Mouse (Mus musculus): ENCODE results near the gene Ppt2.

Gene Ppt2

DNA sequence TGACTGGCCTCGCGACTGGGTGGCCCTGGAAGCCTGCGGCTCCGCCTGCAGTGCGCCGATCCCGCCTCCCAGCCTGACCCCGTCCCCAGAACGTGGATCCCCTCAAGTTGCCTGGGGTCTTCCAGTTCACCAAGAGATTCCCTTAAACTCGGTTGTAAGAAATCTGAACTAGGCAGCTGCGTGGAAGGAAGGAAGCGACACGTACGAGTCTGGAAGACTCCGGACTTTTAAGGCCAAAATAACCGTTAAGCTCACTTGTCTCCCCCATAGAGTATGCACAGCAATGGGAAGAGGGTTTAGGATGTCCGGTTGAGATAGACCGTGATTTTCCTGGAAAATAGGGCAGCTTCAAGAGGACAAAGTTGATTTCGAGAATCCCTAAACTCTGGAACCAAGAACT, 40.5 kb downstream of the Ppt2 start:
- DNase-seq (ENCODE audit: low read depth, low spot score): no peak

DNA sequence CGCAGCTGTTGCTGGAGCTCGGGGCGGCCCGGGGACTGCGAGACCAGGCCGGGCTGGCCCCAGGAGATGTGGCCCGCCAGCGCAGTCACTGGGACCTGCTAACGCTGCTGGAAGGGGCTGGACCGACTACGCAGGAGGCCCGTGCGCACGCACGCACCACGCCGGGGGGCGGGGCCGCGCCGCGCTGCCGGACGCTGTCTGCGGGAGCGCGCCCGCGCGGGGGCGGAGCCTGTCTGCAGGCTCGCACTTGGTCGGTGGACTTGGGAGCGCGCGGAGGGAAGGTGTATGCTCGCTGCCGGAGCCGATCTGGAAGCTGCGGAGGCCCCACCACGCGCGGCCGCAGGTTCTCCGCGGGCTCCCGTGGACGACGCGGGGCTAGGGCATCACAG, 40.9 kb downstream of the Ppt2 start:
- DNase-seq (ENCODE audit: low read depth, low spot score): peak; percentile 97

DNA sequence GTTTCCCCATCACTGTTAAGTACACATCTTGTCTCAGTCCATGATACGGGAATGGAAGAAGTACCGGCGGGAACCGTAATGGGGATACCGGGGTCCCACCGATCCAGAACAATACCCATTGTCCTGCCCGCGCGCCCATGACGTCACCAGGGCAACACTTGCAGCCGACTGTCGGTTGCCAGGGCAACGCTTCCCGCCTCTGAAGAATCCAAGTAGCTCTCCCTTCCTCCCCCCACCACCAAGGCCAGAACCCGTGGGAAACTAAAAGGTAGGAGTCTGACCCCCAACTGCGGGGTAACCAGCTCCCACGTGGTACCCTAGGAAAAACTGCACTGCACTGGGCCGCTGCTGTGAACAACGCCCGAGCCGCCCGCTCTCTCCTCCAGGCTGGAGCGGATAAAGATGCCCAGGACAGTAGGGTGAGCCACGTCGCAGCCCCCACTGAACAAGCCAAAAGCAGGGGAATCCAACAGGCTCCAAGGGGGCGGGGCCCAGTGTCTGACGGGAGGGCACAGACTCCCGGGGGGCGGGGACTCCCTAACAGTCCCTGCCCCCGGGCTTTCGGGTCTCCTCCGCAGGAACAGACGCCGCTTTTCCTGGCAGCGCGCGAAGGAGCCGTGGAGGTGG, 41.4 kb downstream of the Ppt2 start:
- DNase-seq (ENCODE audit: low read depth, low spot score): peak; percentile 94

DNA sequence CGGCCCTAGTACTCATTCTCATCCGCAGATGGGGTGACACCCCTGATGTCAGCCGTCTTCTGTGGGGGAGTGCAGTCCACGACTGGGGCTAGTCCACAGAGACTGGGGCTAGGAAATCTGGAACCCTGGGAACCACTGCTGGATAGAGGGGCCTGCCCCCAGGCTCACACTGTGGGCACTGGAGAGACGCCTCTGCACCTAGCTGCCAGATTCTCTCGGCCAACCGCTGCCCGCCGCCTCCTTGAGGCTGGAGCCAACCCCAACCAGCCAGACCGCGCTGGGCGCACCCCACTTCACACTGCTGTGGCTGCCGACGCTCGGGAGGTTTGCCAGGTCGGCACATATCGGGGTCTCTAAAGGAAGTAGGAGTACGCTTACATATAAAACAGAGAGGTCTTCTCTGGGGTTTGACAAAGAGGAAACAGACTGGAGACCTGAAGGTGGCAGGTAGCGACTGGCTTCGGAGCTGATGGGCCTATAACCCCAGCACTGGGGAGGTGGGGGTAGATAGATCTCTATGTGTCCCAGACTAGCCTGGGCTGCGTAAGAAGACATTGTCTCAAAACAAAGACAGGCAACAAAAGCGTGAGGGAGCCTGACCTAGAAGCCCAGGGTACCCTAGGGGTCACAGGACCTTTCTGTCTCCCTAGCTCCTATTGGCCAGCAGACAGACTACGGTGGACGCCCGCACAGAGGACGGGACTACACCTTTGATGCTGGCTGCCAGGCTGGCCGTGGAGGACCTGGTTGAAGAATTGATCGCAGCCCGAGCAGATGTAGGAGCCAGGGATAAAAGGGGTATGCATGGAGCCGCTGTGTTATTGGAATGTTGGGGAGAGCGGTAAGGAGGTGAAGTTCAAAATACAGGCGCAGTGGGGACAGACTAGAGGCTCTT, 42.2 kb downstream of the Ppt2 start:
- no peak for DNase-seq (ENCODE audit: low read depth, low spot score)

DNA sequence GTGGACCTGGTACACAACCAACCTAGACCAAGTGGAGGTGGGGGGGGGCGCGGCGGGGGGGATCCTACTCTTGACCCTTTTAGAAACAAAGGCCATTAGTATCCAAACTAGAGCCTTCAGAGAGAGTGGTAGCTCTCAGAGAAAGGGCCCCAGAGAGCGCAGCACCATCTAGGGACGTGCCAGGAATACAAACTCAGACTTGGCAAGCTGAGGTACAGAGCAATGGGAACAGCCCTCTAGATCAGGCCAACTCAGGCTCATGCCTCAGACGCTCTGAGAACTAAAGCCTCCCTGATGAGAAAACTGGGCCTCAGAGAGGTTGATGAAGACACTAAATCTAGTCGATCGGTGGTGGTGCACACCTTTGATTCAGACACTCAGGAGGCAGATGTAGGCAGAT, 43.2 kb downstream of the Ppt2 start:
- DNase-seq (ENCODE audit: low read depth, low spot score): no peak

DNA sequence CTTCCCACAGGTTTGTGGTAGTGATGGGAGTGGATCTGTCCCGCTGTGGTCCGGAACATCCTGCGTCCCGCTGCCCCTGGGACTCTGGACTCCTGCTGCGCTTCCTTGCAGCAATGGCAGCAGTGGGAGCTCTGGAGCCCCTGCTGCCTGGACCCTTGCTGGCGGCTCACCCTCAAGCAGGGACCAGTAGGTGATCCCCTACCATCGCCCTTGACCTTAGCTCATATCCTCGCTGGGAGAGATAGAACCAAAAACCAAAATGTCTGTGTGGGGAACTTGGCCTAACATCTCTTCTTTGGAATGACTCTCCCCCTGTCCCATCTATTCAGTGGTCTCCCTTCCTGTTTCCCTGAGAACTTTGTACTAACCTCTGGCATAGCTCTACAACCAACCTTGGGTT, 44.5 kb downstream of the Ppt2 start:
- DNase-seq (ENCODE audit: low read depth, low spot score): no peak

DNA sequence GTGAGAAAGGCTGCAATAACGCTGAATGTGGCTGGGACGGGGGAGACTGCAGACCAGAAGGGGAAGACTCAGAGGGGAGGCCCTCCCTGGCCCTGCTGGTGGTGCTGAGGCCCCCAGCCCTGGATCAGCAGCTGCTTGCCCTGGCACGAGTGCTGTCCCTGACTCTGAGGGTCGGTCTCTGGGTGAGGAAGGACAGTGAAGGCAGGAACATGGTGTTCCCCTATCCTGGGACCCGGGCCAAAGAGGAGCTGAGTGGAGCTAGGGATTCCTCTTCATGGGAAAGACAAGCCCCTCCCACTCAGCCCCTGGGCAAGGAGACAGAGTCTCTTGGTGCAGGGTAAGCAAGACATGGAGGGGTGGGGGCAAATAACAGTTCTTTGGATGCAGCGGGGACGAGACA, 44.9 kb downstream of the Ppt2 start:
- no peak for DNase-seq (ENCODE audit: low read depth, low spot score)

DNA sequence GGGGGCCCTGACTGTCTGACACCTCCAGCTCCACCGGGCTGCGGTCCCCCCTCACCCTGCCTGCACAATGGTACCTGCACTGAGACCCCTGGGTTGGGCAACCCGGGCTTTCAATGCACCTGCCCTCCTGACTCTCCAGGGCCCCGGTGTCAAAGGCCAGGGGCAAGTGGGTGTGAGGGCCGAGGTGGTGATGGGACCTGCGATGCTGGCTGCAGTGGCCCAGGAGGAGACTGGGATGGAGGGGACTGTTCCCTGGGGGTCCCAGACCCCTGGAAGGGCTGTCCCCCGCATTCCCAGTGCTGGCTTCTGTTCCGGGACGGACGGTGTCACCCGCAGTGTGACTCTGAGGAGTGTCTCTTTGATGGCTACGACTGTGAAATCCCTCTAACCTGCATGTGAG, 45.8 kb downstream of the Ppt2 start:
- DNase-seq (ENCODE audit: low read depth, low spot score): no peak

DNA sequence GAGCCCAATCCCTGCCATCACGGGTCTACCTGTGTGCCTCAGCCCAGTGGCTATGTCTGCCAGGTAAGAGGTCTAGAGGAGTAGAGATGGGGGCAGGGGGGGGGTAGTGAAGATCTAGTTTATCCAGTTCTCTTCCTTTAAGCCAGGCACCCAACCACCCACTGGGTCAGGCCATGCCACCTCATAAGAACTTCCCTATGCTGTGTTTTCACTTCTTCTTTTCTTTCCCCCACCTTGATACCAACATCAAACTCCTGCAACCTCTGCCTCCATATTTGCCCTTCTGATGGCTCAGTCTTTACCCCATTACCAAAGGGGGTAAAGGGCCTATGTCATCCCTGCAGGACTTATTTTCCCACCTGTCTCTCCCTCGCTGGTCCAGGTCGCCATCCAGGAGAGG, 50.2 kb downstream of the Ppt2 start:
- DNase-seq (ENCODE audit: low read depth, low spot score): no peak

DNA sequence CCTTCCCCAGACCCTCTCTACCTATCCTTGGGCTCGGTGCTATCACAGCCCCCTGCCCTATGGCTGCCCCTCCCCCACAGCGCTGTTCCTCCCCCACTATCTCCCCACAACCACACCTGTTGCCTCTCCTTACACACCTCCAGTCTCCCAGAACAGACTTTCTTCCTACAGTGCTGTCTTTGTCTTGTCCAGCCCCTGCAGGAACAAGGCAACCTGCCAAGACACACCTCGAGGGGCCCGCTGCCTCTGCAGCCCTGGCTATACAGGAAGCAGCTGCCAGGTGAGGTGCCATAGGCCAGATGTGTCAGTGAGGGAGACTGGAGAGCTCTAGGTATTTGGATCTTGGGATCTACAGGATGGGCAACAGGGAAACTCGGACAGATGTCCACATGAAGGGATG, 51.7 kb downstream of the Ppt2 start:
- no peak for DNase-seq (ENCODE audit: low read depth, low spot score)

DNA sequence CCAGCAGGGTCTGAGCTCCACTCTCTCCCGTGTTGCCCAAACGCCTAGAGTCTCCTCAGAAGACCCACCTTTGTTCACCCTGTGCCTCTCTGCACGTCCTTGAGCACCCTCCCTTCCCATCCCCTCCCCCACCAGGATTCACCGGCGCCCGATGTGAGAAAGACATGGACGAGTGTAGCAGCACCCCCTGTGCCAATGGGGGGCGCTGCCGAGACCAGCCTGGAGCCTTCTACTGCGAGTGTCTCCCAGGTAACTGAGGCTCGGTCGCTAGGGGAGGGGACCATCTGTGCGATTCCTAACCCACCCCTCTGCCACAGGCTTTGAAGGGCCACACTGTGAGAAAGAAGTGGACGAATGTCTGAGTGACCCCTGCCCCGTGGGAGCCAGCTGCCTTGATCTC, 55.9 kb downstream of the Ppt2 start:
- DNase-seq (ENCODE audit: low read depth, low spot score): peak; percentile 84

DNA sequence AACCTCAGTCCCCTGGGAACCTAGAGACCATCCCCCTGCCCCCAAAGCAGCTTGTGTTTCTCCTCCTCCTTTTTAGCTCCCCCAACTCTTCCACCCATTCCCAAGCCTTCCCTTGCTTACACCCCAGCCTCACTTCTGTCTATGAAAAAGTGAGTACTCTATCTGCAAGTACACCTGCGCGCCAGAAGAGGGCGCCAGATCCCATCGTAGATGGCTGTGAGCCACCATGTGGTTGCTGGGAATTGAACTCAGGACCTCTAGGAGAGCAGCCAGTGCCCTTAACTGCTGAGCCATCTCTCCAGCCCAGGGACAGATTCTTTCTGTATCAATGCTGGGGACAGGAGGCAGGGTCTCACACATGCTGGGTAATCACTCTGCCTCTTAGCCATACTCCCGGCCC, 56.4 kb downstream of the Ppt2 start:
- DNase-seq (ENCODE audit: low read depth, low spot score): peak; percentile 62

DNA sequence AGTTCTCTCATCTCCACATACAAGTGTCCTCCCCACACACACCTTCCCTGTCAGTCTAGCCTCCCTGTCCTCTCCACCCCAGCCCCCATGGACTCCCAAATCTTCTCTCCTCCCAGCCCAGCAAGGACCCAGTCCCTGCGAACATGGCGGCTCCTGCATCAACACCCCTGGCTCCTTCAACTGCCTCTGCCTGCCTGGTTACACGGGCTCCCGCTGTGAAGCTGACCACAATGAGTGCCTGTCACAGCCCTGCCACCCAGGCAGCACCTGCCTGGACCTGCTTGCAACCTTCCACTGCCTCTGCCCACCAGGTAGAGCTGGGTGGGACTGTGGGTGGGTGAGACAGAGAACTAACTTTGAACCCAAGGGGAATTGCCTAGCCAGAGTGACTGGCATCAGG, 58.4 kb downstream of the Ppt2 start:
- no peak for DNase-seq (ENCODE audit: low read depth, low spot score)

DNA sequence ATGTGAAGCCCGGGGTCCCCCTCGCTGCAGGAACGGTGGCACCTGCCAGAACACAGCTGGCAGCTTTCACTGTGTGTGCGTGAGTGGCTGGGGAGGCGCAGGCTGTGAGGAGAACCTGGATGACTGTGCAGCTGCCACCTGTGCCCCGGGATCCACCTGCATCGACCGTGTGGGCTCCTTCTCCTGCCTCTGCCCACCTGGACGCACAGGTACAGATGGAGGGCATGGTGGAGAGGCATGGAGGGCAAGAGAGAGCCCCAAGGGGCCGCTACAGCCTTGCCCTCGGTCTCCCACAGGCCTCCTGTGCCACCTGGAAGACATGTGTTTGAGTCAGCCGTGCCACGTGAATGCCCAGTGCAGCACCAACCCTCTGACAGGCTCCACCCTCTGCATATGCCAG, 59.9 kb downstream of the Ppt2 start:
- DNase-seq (ENCODE audit: low read depth, low spot score): no peak

DNA sequence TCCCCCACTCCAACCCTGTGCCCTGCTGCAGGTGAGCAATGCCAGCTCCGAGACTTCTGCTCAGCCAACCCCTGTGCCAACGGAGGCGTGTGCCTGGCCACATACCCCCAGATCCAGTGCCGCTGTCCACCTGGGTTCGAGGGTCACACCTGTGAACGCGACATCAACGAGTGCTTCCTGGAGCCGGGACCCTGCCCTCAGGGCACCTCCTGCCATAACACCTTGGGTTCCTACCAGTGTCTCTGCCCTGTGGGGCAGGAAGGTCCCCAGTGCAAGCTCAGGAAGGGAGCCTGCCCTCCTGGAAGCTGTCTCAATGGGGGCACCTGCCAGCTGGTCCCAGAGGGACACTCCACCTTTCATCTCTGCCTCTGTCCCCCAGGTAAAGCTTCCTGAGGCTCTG, 61.0 kb downstream of the Ppt2 start:
- no peak for DNase-seq (ENCODE audit: low read depth, low spot score)

Data from ZHBTc4 (cell line).